Mouse (Mus musculus): ENCODE results near the gene Sgk1. TPM values are rescaled to one million over a fixed set of nuclear protein-coding genes. Genes with fewer than 3 reads are reported as not detected.

Sgk1 gene
- polyA plus RNA-seq, 1 experiment from 2014 or later = 162 TPM

GRCm38 (mm10) chr10:21963005-21963404, 81.0 kb downstream of the Sgk1 start:
- WGBS = 55% methylated on average over 7 of the region's 7 CpGs
- Histone ChIP-seq H3K36me3 (ENCODE audit: control insufficient read depth, insufficient read depth) (no peaks in the 10 kb centered on the region), H3K9me3 (ENCODE audit: control insufficient read depth) (no peaks in the 10 kb centered on the region), H3K27me3 (replicated peaks; ENCODE audit: control insufficient read depth, insufficient read depth, low read length) (no peaks in the 10 kb centered on the region), H3K4me2 (replicated peaks; ENCODE audit: low read depth) (no peak overlapping the region), H3K4me3 (ENCODE audit: low read depth, low read length) (no peak overlapping the region), H3K27ac (ENCODE audit: low read depth, low read length) (no peak overlapping the region), H3K9ac (ENCODE audit: low read depth, low read length) (no peak overlapping the region), H3K4me1 (replicated peaks; ENCODE audit: control insufficient read depth, insufficient read depth, low read length) (no peaks in the 10 kb centered on the region)
- ATAC-seq = no peak
- no peak for TF ChIP-seq CTCF (IDR thresholded peaks at IDR 0.05; ENCODE audit: low read depth)

- ATAC-seq = no peak
- Histone ChIP-seq H3K27me3 (replicated peaks; ENCODE audit: control insufficient read depth, insufficient read depth, low read length) (no peaks in the 10 kb centered on the region), H3K9me3 (ENCODE audit: control insufficient read depth) (no peaks in the 10 kb centered on the region), H3K4me3 (ENCODE audit: low read depth, low read length) (no peak overlapping the region), H3K27ac (ENCODE audit: low read depth, low read length) (no peak overlapping the region), H3K4me1 (replicated peaks; ENCODE audit: control insufficient read depth, insufficient read depth, low read length) (no peaks in the 10 kb centered on the region), H3K4me2 (replicated peaks; ENCODE audit: low read depth) (no peak overlapping the region), H3K9ac (ENCODE audit: low read depth, low read length) (no peak overlapping the region), H3K36me3 (ENCODE audit: control insufficient read depth, insufficient read depth) (no peaks in the 10 kb centered on the region)
- 83% methylated on average over 11 of the region's 11 CpGs for WGBS
- TF ChIP-seq CTCF (IDR thresholded peaks at IDR 0.05; ENCODE audit: low read depth) = no peak
These were observed 91.7 kb downstream of the Sgk1 start for GRCm38 (mm10) chr10:21973676-21974075.

- Histone ChIP-seq H3K9me3 (ENCODE audit: control insufficient read depth) (no peaks in the 10 kb centered on the region), H3K4me3 (ENCODE audit: low read depth, low read length) (no peak overlapping the region), H3K4me2 (replicated peaks; ENCODE audit: low read depth) (no peak overlapping the region), H3K27me3 (replicated peaks; ENCODE audit: control insufficient read depth, insufficient read depth, low read length) (no peaks in the 10 kb centered on the region), H3K36me3 (ENCODE audit: control insufficient read depth, insufficient read depth) (no peaks in the 10 kb centered on the region), H3K27ac (ENCODE audit: low read depth, low read length) (no peak overlapping the region), H3K4me1 (replicated peaks; ENCODE audit: control insufficient read depth, insufficient read depth, low read length) (no peaks in the 10 kb centered on the region), H3K9ac (ENCODE audit: low read depth, low read length) (no peak overlapping the region)
- no peak for TF ChIP-seq CTCF (IDR thresholded peaks at IDR 0.05; ENCODE audit: low read depth)
- whole genome bisulfite sequencing = 73% methylated on average over 3 of the region's 3 CpGs
- no peak for ATAC-seq
These were observed 92.8 kb downstream of the Sgk1 start for GRCm38 (mm10) chr10:21974801-21975200.

- Histone ChIP-seq H3K4me1 (replicated peaks; ENCODE audit: control insufficient read depth, insufficient read depth, low read length) (no peaks in the 10 kb centered on the region), H3K9me3 (ENCODE audit: control insufficient read depth) (no peaks in the 10 kb centered on the region), H3K36me3 (ENCODE audit: control insufficient read depth, insufficient read depth) (no peaks in the 10 kb centered on the region), H3K4me2 (replicated peaks; ENCODE audit: low read depth) (no peak overlapping the region), H3K4me3 (ENCODE audit: low read depth, low read length) (no peak overlapping the region), H3K27ac (ENCODE audit: low read depth, low read length) (no peak overlapping the region), H3K9ac (ENCODE audit: low read depth, low read length) (no peak overlapping the region), H3K27me3 (replicated peaks; ENCODE audit: control insufficient read depth, insufficient read depth, low read length) (no peaks in the 10 kb centered on the region)
- no peak for TF ChIP-seq CTCF (IDR thresholded peaks at IDR 0.05; ENCODE audit: low read depth)
- ATAC-seq = no peak
- WGBS = 44% methylated on average over 6 of the region's 6 CpGs
These were observed 93.4 kb downstream of the Sgk1 start for GRCm38 (mm10) chr10:21975384-21975783.

GRCm38 (mm10) chr10:21976253-21976652, 94.3 kb downstream of the Sgk1 start:
- Histone ChIP-seq H3K27ac (ENCODE audit: low read depth, low read length) (no peak overlapping the region), H3K9me3 (ENCODE audit: control insufficient read depth) (no peaks in the 10 kb centered on the region), H3K36me3 (ENCODE audit: control insufficient read depth, insufficient read depth) (no peaks in the 10 kb centered on the region), H3K9ac (ENCODE audit: low read depth, low read length) (no peak overlapping the region), H3K4me1 (replicated peaks; ENCODE audit: control insufficient read depth, insufficient read depth, low read length) (no peaks in the 10 kb centered on the region), H3K27me3 (replicated peaks; ENCODE audit: control insufficient read depth, insufficient read depth, low read length) (no peaks in the 10 kb centered on the region), H3K4me3 (ENCODE audit: low read depth, low read length) (no peak overlapping the region), H3K4me2 (replicated peaks; ENCODE audit: low read depth) (no peak overlapping the region)
- no peak for TF ChIP-seq CTCF (IDR thresholded peaks at IDR 0.05; ENCODE audit: low read depth)
- ATAC-seq = no peak
- 81% methylated on average over 5 of the region's 5 CpGs for WGBS

GRCm38 (mm10) chr10:21978421-21978820, 96.4 kb downstream of the Sgk1 start:
- no peak for TF ChIP-seq CTCF (IDR thresholded peaks at IDR 0.05; ENCODE audit: low read depth)
- H3K9ac ChIP-seq (ENCODE audit: low read depth, low read length) = no peak overlapping the region
- no peaks in the 10 kb centered on the region for H3K36me3 ChIP-seq (ENCODE audit: control insufficient read depth, insufficient read depth)
- ATAC-seq = no peak
- WGBS = 85% methylated on average over 9 of the region's 9 CpGs
- H3K4me1 ChIP-seq (replicated peaks; ENCODE audit: control insufficient read depth, insufficient read depth, low read length) = no peaks in the 10 kb centered on the region
- H3K9me3 ChIP-seq (ENCODE audit: control insufficient read depth) = no peaks in the 10 kb centered on the region
- no peak overlapping the region for H3K4me2 ChIP-seq (replicated peaks; ENCODE audit: low read depth)
- no peaks in the 10 kb centered on the region for H3K27me3 ChIP-seq (replicated peaks; ENCODE audit: control insufficient read depth, insufficient read depth, low read length)
- H3K4me3 ChIP-seq (ENCODE audit: low read depth, low read length) = no peak overlapping the region
- H3K27ac ChIP-seq (ENCODE audit: low read depth, low read length) = no peak overlapping the region

All from intestine, postnatal 0 days (tissue).